Mouse (Mus musculus) heart, embryonic 16.5 days (tissue): Measurements from ENCODE around the gene Thbs1. TPM values are rescaled to one million over a fixed set of nuclear protein-coding genes. Genes with fewer than 3 reads are reported as not detected.

ENCODE experiments used
- ATAC-seq: fragments of 200-750 bp; cut with Nextera tagmentation; replicated peaks from 2 replicates; pipeline ENCODE4 v1.8.0; 2017; ENCODE audit warnings: moderate number of reproducible peaks; ENCODE audit not compliant: insufficient read depth, low FRiP score; ENCODE audit errors: extremely low read depth
- H3K27ac ChIP-seq: fragments of 300-500 bp; sonication (generic); 2 replicates; pipeline ENCODE4 v1.5.1; 2014; ENCODE audit warnings: mild to moderate bottlenecking, low read length, control low read depth, moderate library complexity
- H3K27me3 ChIP-seq: fragments of 300-500 bp; sonication (generic); 2 replicates; pipeline ENCODE4 v1.6.1; 2014; ENCODE audit warnings: low read length, mixed read lengths; ENCODE audit not compliant: control insufficient read depth, insufficient read depth
- H3K36me3 ChIP-seq: fragments of 300-500 bp; sonication (generic); 2 replicates; pipeline ENCODE4 v1.6.1; 2014; ENCODE audit not compliant: control insufficient read depth, insufficient read depth
- H3K4me1 ChIP-seq: fragments of 300-500 bp; sonication (generic); 2 replicates; pipeline ENCODE4 v1.6.1; 2014; ENCODE audit warnings: low read length, mixed read lengths; ENCODE audit not compliant: control insufficient read depth, insufficient read depth
- H3K4me2 ChIP-seq: fragments of 300-500 bp; sonication (generic); 2 replicates; pipeline ENCODE4 v1.6.1; 2014; ENCODE audit warnings: low read depth, mild to moderate bottlenecking, control low read depth, low read length
- H3K4me3 ChIP-seq: fragments of 300-500 bp; sonication (generic); 2 replicates; pipeline ENCODE4 v1.5.1; 2014; ENCODE audit warnings: mild to moderate bottlenecking, control low read depth, low read length
- H3K9ac ChIP-seq: fragments of 300-500 bp; sonication (generic); 2 replicates; pipeline ENCODE4 v1.6.1; 2014; ENCODE audit warnings: low read length, control low read depth
- H3K9me3 ChIP-seq: fragments of 300-500 bp; sonication (generic); replicated peaks from 2 replicates; pipeline ENCODE4 v1.6.1; 2016; ENCODE audit warnings: low read length; ENCODE audit not compliant: control insufficient read depth
- WGBS: fragments of 180-500 bp; shearing (Covaris S2); extraction: QIAGEN DNeasy Blood & Tissue Kit; methylation state at CpG from one replicate; pipeline ENCODE4 v1.1.7; 2014; 5-methylcytosine and 5-hydroxymethylcytosine counted together
- polyA plus RNA-seq: library from polyadenylated mRNA; unstranded; fragments of >200 nt; fragmentation: Nextera tagmentation; extraction: Ambion mirVana; gene quantifications from 2 replicates; pipeline ENCODE4 v1.2.1, GENCODE M21; 2015

Thbs1 gene
- polyA plus RNA-seq, 1 experiment from 2014 or later: 20.0 TPM

DNA sequence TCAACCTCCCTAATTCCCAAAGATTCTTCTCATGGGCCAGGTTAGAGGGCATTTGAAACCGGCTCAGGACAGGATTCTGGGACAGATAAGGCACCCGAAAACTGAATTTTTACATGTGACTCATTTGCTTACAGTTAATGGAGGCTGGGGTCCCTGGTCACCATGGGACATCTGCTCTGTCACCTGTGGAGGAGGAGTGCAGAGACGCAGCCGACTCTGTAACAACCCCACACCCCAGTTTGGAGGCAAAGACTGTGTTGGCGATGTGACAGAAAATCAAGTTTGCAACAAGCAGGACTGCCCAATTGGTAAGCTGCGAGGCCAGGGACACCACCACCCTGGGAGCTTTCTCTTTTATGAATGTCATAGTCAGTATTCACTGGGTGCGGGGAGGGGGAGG, 6.8 kb downstream of the Thbs1 start:
- 88% methylated on average over 7 of the region's 7 CpGs for WGBS
- Histone ChIP-seq H3K27ac (no peak overlapping the region), H3K36me3 (peaks cover 21% of the 10 kb centered on the region)

DNA sequence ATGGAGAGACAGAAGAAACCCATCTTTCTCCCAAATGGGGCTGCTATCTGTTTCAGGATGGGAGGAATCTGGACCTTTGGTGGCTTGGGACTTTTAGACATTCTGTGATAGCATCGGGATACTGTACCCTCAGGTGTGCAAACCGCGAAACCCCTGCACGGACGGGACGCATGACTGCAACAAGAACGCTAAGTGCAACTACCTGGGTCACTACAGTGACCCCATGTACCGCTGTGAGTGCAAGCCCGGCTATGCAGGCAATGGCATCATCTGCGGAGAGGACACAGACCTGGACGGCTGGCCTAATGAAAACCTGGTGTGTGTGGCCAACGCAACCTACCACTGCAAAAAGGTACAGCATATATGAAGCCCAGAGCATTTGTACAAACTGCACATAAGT, 8.0 kb downstream of the Thbs1 start:
- Histone ChIP-seq H3K4me3 (no peak overlapping the region), H3K36me3 (peaks cover 21% of the 10 kb centered on the region), H3K9me3 (no peaks in the 10 kb centered on the region), H3K9ac (no peak overlapping the region), H3K27me3 (no peaks in the 10 kb centered on the region), H3K4me1 (no peaks in the 10 kb centered on the region), H3K27ac (no peak overlapping the region), H3K4me2 (no peak overlapping the region)
- ATAC-seq: no peak
- WGBS: 94% methylated on average over 12 of the region's 12 CpGs

More for the DNA sequence above, 6.8 kb downstream of the Thbs1 start:
- H3K4me2 ChIP-seq: no peak overlapping the region
- H3K4me1 ChIP-seq: no peaks in the 10 kb centered on the region
- H3K27me3 ChIP-seq: no peaks in the 10 kb centered on the region
- H3K9ac ChIP-seq: no peak overlapping the region
- H3K9me3 ChIP-seq: no peaks in the 10 kb centered on the region
- H3K4me3 ChIP-seq: no peak overlapping the region
- ATAC-seq: no peak

DNA sequence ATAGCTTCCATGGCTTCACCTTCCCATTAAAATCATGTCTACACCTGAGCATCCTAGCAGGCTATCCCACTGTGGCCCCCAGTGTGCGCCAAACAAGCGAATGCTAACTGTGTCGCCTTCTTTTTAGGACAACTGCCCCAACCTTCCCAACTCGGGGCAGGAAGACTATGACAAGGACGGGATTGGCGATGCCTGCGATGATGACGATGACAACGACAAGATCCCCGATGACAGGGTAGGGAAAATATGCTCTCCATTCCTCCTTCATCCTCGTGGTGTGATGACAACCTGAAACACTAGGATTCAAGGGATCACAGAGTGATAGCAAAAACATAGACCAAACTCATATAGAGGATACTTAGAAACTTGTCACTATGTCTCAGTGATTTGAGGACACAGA, 8.4 kb downstream of the Thbs1 start:
- Histone ChIP-seq H3K9ac (no peak overlapping the region), H3K9me3 (no peaks in the 10 kb centered on the region), H3K4me1 (no peaks in the 10 kb centered on the region), H3K36me3 (peaks cover 21% of the 10 kb centered on the region), H3K4me2 (no peak overlapping the region), H3K27me3 (no peaks in the 10 kb centered on the region), H3K4me3 (no peak overlapping the region), H3K27ac (no peak overlapping the region)
- ATAC-seq: no peak
- 92% methylated on average over 11 of the region's 11 CpGs for WGBS

DNA sequence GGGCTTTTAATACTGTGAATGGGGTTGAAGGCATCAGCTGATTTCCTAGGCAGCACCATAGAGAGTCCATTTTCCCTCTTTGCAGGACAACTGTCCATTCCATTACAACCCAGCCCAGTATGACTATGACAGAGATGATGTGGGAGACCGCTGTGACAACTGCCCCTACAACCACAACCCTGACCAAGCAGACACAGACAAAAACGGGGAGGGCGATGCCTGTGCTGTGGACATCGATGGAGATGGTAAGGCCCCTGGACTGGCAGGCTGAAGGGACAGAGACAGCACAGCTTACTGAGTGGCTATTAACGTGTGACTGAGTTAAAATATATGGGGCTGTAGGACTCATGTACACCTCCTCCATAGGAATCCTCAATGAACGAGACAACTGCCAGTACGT, 9.1 kb downstream of the Thbs1 start:
- ATAC-seq: no peak
- H3K36me3 ChIP-seq: peaks cover 21% of the 10 kb centered on the region
- WGBS: 93% methylated on average over 7 of the region's 7 CpGs

DNA sequence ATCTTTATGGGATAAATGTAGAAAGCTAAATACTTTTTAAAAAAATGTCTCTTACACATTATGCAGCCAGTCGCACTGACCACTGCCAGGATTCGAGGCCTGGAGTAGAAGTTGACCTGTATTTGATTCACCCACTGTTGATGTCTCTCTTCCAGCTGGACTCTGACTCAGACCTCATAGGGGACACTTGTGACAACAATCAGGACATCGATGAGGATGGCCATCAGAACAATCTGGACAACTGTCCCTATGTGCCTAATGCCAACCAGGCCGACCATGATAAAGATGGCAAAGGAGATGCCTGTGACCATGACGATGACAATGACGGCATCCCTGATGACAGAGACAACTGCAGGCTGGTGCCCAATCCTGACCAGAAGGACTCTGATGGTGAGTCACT, 10.6 kb downstream of the Thbs1 start:
- no peak overlapping the region for H3K9ac ChIP-seq
- no peak for ATAC-seq
- H3K4me2 ChIP-seq: no peak overlapping the region
- WGBS: 92% methylated on average over 6 of the region's 6 CpGs
- no peaks in the 10 kb centered on the region for H3K27me3 ChIP-seq
- H3K9me3 ChIP-seq: no peaks in the 10 kb centered on the region
- peaks cover 21% of the 10 kb centered on the region for H3K36me3 ChIP-seq
- no peak overlapping the region for H3K27ac ChIP-seq
- no peak overlapping the region for H3K4me3 ChIP-seq
- H3K4me1 ChIP-seq: no peaks in the 10 kb centered on the region

More for the DNA sequence above, 9.1 kb downstream of the Thbs1 start:
- no peaks in the 10 kb centered on the region for H3K27me3 ChIP-seq
- no peak overlapping the region for H3K4me2 ChIP-seq
- no peak overlapping the region for H3K4me3 ChIP-seq
- no peaks in the 10 kb centered on the region for H3K9me3 ChIP-seq
- H3K4me1 ChIP-seq: no peaks in the 10 kb centered on the region
- no peak overlapping the region for H3K27ac ChIP-seq
- no peak overlapping the region for H3K9ac ChIP-seq

GRCm38 (mm10) chr2:118123743-118124142, 12.1 kb downstream of the Thbs1 start:
- Histone ChIP-seq H3K4me2 (no peak overlapping the region), H3K4me1 (no peaks in the 10 kb centered on the region), H3K36me3 (peaks cover 19% of the 10 kb centered on the region), H3K4me3 (no peak overlapping the region), H3K27me3 (no peaks in the 10 kb centered on the region), H3K9me3 (no peaks in the 10 kb centered on the region), H3K27ac (no peak overlapping the region), H3K9ac (no peak overlapping the region)
- WGBS: 86% methylated on average over 9 of the region's 9 CpGs
- ATAC-seq: no peak

- Histone ChIP-seq H3K4me2 (no peak overlapping the region), H3K27ac (no peak overlapping the region), H3K36me3 (peaks cover 15% of the 10 kb centered on the region), H3K4me3 (no peak overlapping the region), H3K27me3 (no peaks in the 10 kb centered on the region), H3K9me3 (no peaks in the 10 kb centered on the region), H3K4me1 (no peaks in the 10 kb centered on the region), H3K9ac (no peak overlapping the region)
- WGBS: 86% methylated on average over 7 of the region's 7 CpGs
- no peak for ATAC-seq
Observed at GRCm38 (mm10) chr2:118124437-118124836, 12.8 kb downstream of the Thbs1 start.

GRCm38 (mm10) chr2:118125211-118125939, 13.7 kb downstream of the Thbs1 start:
- Histone ChIP-seq H3K4me1 (no peaks in the 10 kb centered on the region), H3K4me3 (no peak overlapping the region), H3K9ac (no peak overlapping the region), H3K4me2 (no peak overlapping the region), H3K27ac (no peak overlapping the region), H3K9me3 (no peaks in the 10 kb centered on the region), H3K36me3 (peaks cover 13% of the 10 kb centered on the region; the same call in 1 of the 2 replicates), H3K27me3 (no peaks in the 10 kb centered on the region)
- no peak for ATAC-seq
- 73% methylated on average over 11 of the region's 11 CpGs for WGBS

- Histone ChIP-seq H3K4me3 (no peak overlapping the region), H3K9ac (no peak overlapping the region), H3K27ac (no peak overlapping the region), H3K4me1 (no peaks in the 10 kb centered on the region), H3K9me3 (no peaks in the 10 kb centered on the region), H3K36me3 (peaks cover 9% of the 10 kb centered on the region; the same call in 1 of the 2 replicates), H3K4me2 (no peak overlapping the region), H3K27me3 (no peaks in the 10 kb centered on the region)
- 76% methylated on average over 7 of the region's 7 CpGs for WGBS
- no peak for ATAC-seq
Observed at GRCm38 (mm10) chr2:118125943-118126470, 14.3 kb downstream of the Thbs1 start.
